Mouse (Mus musculus): ENCODE data around the gene Col1a1.
"Not testable (repeated sequence)": the region's sequence is repeated elsewhere in the genome, so short reads cannot be mapped to it uniquely, and the experiment has no call there.

Col1a1 gene

DNA sequence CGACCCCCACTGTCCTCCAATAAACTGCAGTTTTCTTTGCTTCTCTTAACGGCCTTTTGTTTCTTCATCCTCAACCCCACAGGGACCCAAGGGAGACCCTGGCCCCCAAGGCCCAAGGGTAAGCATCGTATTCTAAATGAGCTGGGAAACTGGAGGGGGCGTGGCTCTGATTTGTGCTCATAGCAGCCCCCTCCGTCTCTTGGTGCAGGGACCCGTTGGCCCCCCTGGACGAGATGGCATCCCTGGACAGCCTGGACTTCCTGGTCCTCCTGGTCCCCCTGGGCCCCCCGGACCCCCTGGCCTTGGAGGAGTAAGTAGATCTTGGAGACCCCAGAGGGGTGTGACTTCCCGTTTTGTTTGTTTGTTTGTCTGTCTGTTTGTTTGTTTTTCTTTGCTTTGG is 2.3 kb downstream of the Col1a1 start:
- no peak for DNase-seq (ENCODE audit: low spot score)

DNA sequence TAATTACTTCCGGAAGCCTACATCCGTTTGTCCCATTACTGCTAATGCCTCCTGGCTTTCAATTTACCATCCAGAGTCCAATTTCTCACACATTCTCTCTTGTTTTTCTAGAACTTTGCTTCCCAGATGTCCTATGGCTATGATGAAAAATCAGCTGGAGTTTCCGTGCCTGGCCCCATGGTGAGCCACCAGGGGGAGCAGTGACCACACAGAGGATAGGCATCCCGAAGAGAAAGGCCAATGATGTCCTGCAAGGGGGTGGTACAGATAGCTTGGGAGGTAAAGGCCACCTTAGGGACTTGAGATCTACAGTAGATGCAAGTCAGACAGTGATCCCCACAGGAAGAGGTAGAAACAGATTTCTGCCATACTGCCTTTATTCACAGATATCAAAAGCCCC is 3.3 kb downstream of the Col1a1 start:
- DNase-seq (ENCODE audit: low spot score): peak; percentile 86

DNA sequence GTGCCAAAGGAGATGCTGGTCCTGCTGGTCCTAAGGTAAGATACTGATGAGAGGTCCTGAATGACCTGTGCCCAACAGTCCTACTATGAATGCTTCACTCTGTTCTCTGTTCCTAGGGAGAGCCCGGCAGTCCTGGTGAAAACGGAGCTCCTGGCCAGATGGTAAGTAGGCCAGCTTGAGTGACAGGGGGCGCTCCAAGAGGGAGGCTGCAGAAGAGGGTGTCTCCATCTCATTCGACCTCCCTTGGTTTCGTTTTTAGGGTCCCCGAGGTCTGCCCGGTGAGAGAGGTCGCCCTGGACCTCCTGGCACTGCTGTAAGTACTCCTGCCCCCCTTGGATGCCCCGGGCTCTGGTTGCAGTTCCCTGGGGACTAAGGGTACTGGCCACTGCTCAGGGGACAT is 5.1 kb downstream of the Col1a1 start:
- no peak for DNase-seq (ENCODE audit: low spot score)

DNA sequence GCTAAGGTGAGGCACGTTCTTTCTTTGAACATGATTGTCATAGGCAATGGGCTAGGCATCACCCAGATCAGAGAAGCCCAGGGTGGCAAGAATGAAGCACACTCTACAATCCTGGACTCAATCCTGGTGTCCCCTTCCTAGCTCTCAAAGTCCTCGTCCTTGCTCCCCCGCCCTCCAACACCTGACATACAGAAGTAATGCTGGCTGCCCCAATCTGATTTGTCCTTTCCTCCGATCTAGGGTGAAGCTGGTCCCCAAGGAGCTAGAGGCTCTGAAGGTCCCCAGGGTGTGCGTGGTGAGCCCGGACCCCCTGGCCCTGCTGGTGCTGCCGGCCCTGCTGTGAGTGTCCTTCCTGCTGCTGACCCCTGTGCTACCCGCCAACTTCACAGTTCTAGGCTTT is 5.8 kb downstream of the Col1a1 start:
- no peak for DNase-seq (ENCODE audit: low spot score)

DNA sequence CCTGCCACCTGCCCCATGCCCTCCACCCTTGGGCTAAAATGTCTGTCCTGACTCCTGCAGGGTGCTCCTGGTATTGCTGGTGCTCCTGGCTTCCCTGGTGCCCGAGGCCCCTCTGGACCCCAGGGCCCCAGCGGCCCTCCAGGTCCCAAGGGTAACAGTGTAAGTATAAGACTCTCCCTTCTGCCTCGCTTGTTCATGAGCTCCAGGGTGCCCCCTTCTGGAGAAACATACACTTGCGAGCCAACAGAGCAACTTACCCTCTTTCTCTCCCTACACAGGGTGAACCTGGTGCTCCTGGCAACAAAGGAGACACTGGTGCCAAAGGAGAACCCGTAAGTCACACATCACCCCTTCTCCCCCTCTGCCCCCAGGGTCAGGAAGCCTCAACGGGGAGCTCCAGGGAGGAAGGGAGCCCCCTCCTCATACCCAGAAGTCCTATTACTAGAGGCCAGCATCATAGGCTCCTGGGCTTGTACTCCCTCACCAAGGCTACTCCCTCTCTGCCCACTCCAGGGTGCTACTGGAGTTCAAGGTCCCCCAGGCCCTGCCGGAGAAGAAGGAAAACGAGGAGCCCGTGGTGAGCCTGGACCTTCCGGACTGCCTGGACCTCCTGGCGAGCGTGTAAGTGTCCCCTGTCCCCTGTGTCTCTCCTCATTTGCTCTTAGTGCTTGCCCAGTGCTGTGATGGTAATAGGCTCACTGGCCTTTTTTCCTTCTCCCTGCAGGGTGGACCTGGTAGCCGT is 6.4 kb downstream of the Col1a1 start:
- DNase-seq (ENCODE audit: low spot score): peak; percentile 55

DNA sequence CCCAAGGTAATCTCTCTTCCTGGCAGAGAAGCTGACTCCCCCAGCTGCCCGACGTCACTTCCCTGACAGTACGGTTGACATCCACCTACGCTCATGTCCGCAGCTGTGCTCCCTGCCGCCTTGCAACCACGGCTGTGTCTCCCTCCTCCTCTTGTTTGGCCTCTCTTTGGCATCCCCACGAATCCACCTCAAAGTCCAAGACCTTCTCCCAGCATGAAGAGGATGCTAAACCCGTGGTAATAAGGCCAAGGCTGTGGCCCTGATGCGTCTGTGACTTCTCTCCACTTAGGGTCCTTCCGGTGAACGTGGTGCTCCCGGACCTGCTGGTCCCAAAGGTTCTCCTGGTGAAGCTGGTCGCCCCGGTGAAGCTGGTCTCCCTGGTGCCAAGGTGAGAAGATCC is 7.0 kb downstream of the Col1a1 start:
- DNase-seq (ENCODE audit: low spot score): no peak

DNA sequence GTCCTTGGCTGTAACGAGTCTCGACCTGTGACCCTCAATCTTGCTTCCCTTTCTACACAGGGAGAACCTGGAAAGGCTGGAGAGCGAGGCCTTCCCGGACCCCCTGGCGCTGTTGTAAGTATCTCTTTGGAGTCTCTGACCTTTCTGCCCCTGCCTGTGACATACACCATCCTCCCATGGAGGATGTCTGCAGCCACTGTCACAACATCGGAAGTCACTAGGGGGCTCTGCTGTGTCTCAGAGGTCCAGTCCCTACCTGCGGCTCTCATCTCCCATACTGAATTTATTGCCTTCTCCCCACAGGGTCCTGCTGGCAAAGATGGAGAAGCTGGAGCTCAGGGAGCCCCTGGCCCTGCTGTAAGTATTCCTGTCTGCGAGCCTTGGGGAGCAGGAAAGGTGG is 8.3 kb downstream of the Col1a1 start:
- DNase-seq (ENCODE audit: low spot score): no peak

DNA sequence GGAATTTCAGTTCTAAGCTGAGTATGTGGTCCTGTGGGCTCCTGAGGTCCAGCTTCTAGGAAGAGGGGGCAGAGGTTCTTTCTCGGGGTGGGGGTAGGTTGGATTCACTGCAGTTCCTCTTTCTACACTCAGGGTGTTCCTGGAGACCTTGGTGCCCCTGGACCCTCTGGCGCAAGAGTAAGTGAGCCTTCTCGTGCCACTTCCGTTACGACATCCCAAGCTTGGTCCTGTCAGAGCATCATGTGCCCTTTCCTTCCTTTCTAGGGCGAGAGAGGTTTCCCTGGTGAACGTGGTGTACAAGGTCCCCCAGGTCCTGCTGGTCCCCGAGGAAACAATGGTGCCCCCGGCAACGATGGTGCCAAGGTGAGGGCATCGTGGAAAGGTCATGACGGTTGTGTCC is 9.2 kb downstream of the Col1a1 start:
- DNase-seq (ENCODE audit: low spot score): no peak

DNA sequence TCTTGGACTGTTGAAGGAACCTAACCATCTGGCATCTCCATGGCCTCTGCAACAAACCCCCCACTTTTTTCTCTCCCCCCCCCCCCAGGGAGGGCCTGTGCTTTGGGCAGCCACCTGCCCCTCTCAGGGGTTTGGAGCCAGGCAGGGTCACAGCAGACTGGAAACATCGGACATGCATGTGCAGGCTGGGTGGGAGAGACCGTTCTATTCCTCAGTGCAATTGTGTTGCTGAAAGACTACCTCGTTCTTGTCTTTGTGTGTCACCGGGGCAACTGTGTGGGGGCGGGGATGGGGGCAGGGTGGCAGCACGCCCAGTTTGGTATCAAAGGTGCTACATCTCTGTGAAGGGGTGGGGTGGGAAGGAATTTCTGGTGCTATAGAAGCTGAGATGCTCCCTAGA is 16.1 kb downstream of the Col1a1 start:
- no peak for DNase-seq (ENCODE audit: low spot score)

DNA sequence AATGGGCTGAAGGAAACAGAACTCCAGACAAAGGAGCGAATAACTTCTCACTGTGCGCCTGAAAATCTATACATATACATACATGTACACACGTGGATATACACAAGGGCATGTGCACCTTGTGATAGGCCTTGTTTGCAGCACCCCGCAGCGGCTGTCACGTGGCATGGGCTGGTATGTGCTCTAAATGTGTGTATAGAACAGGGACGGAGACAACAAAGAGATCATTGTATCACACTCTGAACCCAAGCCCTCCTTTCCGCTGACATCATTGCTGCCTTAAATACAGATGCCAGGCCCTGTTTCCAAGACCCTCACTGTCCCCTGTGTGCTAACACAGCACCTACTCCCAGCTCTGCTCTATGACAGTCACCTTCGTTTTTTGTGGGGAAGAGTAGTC is 19.1 kb downstream of the Col1a1 start:
- no peak for DNase-seq (ENCODE audit: low spot score)

DNA sequence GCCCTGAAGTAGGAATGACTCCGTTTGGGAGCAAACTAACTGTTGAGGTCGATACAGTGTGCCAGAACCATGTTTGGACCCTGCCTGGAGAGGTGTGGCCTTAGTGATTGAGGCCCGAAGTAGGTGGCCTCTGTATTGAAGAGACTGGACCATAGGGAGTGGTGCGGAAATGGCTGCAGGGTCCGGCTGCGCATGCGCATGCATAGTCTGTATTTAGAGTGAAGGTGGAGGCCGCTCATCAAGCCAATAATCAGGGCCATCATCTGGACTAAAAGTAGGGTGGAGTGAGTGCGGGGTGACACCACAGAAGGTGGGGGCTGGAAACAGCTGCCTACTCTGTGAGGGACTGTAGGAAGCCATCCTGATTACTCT is 21.7 kb downstream of the Col1a1 start:
- no peak for DNase-seq (ENCODE audit: low spot score)

DNA sequence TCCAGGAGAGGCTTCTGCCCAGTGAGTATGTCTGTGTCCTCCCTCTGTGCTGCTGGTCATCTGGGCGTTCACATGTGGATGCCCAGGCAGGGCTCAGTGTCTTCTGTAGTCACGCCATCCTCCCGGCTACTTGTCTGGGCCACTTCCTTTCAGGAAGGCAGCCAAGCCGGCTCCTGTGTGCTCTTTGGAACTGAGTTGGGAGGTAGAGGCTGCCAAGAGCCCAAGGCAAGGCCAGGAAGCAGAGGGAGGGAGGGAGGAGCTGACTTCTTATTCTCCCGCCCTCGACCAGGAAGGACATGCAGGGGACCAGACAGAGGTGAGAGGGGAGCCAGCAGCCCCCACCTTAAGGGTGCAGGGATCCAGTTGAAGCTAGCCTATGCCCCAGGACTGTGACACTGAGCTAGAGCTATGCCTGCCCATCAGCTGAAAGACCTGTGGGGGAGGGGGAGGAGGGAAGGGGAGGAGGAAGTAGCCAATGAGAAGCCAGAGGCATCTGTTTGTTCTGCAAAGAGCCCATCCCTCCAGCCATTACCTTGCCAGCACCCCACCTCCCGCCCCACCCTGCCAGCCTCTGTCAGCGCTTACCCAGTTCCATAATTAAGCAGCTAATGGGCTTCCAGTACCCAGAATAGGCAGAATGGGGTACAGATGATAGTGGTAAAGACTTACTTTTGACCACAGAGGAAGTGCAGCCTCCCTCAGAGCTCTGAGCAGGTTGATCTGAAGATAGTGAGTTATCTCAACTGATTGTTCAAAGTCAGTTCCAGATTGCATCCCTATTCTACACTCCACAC is 22.2 kb downstream of the Col1a1 start:
- no peak for DNase-seq (ENCODE audit: low spot score)

DNA sequence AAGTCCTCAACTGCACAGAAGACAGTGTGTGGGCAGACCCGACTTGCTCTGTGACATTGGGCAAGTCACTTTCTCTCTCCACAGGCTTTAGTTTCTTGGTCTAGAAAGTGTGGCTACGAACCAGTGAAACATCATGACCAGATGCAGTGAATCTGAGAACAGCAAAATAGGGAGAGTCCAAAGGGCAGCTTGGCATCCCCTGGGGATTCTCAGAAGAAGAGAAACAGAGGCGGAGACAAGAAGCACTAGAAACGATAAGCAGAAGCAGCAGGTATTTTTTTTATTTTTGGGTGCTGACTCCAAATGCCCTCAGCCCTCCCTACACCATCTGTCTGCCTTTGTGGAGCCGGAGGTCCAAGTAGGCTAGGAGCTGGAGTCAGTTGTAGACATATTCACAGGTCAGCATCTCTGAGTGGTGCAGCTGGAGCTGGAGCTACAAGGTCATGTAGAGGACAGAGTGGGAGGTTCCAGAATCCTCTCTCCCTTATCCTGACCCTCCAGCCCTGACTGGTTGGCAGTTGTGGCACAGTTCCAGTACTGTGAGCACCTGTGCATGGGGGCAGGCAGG is 26.6 kb downstream of the Col1a1 start:
- DNase-seq (ENCODE audit: low spot score): no peak

DNA sequence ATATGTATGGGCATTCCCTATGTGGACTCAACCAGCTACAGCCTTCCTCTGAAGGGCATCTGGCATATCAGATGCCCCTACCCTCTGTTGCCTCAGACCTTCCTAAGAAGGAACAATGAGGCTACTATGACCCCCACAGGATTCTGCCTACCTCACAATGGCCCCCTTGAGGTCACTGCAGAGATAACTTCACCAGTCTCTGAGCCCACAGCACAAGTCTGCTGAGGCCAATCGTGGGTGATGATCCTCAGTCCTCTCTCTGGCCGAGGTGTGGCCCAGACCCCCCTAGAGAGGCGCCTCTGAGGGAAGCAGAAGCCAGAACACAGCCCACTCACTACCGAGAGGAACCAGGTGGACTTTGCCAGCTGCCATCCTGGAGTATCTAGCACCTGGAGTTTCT is 31.4 kb downstream of the Col1a1 start, which contains the start of gene Hils1:
Hils1 (plus strand) TSS at position 175 of the 400 bp plus-strand sequence.
- no peak for DNase-seq (ENCODE audit: low spot score)

DNA sequence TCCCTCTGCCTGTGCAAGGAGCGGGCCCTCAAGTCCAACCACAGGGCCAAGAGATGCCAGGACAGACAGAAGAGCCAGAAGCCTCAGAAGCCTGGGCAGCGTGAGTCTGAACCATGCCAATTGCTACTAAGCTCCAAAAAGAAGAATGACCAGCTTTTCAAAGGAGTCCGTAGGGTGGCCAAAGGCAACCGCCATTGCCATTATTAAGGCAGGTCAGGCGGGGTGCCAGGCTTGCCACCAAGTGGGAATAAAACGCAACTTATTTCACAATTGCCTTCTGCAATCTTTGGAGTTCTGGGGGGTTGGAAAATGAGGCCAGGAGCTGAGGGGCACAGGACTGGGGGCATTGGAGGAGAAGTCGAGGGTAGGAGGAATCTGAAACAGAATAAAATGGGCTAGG is 32.2 kb downstream of the Col1a1 start:
- DNase-seq (ENCODE audit: low spot score): no peak

DNA sequence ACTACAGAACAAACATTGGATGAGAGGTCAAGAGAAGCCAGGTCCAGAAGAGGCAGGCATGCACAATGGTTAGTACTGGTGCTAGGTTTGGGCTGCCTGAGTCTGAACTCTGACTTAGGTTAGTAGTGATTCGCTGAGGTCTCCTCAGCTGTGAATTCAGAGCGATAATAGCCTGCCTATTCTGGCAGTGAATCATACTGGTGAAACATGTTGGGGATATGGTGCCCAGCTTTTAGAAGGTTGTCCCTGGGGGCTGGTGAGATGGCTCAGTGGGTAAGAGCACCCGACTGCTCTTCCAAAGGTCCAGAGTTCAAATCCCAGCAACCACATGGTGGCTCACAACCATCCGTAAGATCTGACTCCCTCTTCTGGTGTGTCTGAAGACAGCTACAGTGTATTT is 33.7 kb downstream of the Col1a1 start:
- DNase-seq (ENCODE audit: low spot score): not testable (repeated sequence)

DNA sequence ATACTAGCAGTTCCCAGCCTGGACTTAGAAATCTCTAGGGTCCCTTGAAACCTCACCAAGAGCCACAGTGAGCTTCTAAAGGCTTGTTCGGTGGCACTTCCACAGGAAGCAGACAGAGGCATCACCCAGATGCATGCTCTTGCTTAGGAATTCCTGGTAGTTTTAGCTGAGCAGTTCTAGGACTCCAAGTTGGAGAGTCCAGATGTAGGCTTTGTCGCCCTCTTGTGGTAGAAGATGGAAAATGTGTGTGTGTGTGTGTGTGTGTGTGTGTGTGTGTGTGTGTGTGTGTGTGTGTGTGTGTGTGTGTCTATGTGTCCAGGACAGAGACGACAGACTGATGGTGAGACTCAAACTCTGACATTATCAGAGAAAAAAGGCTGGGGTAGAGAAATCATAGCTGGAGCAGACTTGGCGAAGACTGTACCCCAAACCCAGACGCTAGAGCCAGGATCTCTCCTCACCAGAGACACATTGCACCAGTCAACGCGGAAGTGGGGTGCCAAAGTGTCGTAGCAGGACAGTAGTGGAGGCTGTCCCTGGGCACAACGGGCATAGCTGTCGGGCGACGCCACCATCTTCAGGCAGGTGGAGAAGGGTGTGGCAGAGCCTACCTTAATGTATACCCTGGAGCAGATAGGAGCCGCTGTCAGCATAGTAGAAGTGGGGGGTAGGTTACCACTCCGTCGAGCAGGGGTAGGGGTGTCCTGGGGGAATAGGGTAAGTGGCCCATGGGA is 34.4 kb downstream of the Col1a1 start:
- DNase-seq (ENCODE audit: low spot score): peak; percentile 79

DNA sequence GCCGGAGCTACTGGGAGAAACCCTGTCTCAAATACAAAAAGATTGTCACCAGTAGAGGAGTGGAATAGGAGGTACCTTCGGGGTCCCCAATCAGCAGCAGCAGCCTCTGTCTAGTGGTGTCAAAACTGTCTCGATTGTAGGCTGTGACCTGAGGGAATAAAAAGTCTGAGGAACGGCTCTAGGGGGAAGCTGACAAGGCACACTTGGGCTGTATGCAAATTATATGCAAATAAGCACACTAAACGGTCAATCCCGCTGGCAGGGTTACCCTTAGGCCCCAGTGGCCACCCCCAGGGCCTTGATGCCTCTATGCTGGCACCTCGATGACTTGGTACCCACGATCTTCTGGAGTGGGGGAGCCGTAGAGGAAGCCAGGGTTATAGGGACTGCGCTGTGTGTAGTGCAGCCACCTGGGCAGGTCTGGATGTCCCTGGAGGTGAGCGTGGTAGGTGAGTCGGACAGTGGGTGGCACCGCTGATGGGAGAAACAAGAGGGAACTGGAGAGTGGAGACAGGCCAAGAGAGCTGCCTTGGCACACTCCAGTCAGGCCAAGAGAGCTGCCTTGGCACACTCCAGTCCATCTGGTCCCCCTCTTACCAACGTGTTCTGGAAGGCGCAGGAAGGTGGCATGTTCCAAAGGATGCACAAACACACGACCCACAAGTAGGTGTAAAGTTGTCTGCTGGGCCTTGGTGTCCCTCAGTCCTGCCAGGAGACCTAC is 36.0 kb downstream of the Col1a1 start:
- DNase-seq (ENCODE audit: low spot score): no peak

DNA sequence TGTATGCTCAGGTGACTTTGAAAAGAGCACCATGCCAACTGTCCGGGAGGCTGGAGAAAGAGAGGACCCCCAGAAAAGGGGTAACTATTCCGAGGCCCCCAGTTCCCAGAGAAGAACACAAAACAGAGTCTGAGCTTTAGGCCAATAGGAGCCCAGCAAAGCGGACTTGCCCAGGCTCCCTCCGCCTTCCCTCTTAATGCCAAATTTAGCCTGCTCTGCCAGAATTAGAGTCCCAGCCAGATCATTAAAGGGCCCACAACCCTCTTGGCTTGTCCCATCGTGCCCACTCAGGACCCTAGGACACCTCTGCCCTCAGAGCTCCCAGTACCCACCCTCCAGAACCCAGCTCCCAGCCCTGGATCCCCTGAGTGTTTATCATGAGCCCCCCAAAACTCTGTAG is 36.9 kb downstream of the Col1a1 start:
- no peak for DNase-seq (ENCODE audit: low spot score)

DNA sequence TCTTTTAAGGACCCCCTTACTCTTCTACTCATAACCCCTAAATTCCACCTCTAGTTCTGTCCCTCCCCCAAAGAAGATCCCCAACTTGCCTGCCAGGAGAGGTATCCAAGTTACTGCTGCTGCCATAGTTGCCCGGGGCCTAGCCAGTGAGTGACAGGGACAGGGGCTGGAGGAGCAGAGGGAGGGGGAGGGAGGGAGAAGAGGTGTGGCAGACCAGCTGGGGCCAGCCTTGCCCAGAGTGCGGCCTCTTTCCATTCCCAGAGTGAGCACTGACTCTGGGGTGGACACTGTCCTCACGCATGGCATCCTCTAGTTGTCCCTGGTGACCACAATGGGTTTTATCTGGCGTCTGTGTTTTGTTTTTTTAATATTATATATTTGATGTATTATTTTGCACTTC is 37.3 kb downstream of the Col1a1 start:
- peak; percentile 49 for DNase-seq (ENCODE audit: low spot score)

DNA sequence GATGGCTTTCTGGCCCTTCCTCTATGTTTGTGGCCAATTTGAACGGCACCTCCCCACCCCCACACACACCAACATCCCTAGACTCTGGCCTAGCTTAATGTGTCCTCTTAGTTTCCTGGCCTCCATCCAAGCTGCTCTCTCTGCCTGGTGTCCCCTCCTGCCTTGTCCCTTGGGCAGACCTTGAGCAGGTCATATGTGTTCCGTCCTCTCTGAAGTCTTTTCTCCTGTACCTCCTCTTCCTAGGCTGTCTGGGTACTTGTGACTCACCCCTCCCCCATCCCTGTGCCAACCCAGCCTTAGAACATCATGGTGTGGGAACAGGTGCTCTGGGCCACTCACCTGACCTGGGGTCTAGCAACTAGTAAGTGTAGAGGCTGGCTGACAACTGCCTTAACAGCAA is 38.9 kb downstream of the Col1a1 start:
- DNase-seq (ENCODE audit: low spot score): no peak

DNA sequence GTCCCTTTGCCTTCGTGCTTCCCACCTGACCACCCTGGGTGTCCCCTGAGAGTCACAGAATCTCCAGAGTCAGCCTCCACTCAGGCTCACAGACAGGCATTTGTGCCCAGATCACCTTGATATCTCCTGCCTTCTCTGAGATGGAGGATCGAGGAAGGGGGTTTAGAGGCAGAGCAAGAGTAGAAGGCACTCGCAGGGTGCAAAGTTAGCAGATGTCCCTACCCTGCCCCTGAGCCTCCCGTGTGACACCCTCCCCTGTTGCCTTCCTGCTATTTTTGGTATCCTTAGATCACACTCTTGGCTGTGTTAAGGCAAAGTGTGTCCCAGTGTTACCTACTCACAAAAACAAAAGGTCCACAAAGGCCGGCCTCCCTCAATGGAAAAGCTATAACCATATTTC is 40.2 kb downstream of the Col1a1 start, which contains the start of gene Sgca:
Sgca (minus strand) TSS at position 129 of the 400 bp plus-strand sequence.
- DNase-seq (ENCODE audit: low spot score): no peak

All from retina, embryonic 14.5 days (tissue).